Mouse (Mus musculus): Measurements from ENCODE around the gene Rpa2.
"Not testable (repeated sequence)": the region's sequence is repeated elsewhere in the genome, so short reads cannot be mapped to it uniquely, and the experiment has no call there.

Rpa2 gene

DNA sequence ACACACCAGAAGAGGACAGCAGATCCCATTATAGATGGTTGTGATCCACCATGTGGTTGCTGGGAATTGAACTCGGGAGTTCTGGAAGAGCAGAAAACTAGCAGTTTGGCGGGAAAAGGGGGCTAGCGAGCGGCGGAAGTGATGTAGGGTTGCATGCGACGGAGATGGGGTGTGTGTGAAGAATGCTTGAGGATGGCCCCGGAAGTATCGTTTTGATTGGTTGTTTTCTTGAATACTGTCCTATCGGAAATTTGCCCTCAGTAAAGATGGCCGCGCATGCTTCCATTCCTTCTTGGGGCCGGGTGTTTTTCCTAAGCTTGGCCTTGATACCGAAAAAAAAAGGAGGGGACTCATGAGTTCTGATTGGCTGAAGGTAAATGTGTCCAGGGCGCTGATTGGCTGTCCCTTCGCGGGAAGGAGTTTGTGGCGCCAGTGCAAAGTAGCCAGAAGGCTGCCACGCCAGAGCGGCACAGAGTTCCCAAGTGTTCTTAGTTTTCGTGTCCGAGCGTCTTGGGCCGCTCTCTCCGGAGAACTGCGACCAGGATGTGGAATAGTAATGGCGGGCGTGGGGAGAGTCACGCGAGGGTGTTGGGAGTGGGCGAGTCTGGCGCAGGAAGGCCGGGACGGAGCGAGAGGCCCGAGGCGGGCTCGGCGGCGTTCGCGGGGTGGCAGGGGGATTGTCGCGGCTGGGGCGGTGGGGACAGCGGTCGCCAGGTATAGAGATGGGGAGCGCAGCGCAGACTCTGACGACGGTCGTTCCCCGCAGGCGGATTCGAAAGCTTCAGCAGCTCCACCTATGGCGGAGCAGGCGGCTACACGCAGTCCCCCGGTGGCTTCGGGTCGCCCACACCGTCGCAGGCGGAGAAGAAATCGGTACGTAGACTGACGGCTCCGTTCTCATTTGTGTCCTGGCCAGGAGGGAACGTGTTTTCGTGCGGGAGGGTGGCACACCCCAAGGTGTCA, at the start of gene Rpa2:
Gene Rpa2, plus strand, starts transcription at position 419 of the 963 bp plus-strand sequence.
- peak; percentile 99 for DNase-seq

DNA sequence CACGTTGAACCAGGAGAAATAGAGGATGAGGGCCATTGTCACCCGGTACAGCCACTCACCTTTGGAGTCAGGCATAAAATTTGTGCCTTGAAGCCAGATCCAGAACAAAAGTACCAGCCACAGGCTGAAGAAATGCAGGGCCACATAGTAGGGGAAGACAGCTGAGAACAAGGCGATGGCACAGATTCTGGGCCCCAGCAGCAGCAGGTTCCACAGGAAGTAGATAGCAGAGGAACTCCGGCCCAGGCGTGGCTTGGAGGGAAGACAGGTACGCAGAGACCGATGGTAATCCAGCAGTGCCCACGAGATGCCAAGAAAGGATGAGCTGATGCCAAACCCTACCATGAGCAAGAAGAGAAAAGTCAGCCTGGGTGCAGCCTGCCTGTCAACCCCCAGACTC, 39.9 kb upstream of the Rpa2 start:
- no peak for DNase-seq

DNA sequence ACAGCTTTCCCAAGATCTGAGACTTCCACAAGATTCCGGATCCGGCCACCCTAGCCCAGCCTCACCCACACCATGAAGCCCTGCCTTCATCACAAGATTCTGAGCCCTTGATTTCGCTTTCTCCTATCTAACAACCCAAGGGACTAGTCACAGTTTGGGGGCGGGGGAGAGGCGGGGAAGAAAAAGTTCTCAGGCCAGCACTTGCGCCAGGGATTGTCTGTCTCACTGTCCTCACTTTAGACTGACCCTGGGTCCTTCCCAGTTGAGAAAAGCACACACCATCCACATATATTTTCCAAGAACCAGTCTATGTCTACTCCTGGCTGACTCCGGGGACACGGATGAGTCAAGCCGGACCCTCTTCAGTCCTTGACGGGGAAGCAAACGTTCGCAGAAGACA, 36.5 kb upstream of the Rpa2 start:
- DNase-seq = no peak

DNA sequence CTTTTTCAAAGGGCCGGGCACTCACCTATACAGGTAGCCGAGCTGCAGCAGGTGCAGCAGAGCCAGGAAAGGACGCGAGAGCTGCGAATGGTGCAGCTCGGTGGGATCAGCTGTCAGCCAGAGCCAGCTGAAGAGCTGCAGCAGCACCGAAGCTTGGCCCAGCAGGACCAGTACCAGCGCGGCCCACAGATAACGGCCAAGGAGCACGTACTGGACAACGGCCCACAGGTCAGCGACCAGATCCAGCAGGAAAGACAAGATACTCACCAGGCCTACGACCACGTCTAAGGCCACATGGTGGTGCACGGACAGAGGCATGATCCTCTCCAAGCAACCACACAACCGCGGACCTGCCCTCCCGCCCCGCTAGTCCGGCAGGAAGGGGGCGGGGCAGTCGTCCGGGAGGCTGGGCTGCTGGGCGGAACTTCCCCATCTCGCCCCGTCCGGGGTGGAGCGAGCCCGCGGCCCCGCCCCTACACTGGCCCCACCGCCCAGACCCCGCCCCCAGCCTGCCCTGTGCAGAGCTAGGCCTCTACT, 35.9 kb upstream of the Rpa2 start, which contains the start of gene Xkr8:
Gene Xkr8, minus strand, starts transcription at position 399 of the 537 bp plus-strand sequence.
- peak; percentile 81 for DNase-seq

DNA sequence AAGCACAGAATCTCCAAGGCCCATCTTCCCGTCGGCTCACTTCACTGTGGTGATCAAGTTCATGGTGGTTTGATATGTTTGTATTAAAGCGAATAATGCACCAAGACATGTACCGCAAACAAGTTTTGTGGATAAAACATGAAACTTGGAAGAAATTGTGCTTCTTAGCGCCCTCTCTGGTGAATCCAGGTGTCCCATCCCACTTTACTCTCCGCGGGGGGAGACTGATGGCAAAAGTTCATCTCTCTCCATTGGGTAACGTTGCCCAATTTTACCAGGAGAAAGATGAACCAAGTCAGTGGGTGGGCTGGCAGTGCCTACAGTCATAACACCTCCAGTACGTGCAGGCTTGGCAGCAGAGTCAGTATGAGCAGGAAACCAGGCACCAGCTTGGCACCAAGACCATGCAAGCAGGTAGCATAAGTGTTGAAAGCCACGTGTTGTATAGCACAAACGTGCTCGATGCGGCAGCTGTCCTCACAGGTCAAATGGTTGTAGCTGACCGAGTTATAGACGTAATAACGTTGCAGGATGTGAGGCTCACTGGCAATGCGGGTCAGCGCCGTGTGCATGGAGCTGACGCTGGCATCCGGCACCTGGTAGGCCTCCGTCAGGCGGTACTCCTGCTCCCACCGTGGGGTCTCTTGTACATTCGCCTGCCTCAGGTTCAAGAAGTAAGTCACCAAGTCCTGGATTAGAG, 34.9 kb upstream of the Rpa2 start:
- no peak for DNase-seq

DNA sequence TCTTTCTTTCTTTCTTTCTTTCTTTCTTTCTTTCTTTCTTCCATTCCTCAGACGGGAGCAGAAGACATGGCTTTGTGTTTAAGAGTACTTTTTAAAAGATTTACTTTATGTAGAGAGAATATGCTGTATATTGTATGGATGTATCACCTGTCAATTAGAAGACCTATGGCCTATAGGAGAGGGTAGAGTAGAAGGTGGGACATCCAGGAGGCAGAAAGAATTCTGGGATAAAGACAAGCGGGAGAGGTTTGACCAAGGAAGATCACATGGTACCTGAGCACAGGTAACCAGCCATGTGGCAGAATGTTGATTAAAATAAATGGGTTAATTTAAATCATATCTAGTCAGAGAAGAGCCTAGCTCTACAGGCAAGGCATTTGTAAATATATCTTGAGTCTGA, 33.4 kb upstream of the Rpa2 start:
- DNase-seq = no peak

DNA sequence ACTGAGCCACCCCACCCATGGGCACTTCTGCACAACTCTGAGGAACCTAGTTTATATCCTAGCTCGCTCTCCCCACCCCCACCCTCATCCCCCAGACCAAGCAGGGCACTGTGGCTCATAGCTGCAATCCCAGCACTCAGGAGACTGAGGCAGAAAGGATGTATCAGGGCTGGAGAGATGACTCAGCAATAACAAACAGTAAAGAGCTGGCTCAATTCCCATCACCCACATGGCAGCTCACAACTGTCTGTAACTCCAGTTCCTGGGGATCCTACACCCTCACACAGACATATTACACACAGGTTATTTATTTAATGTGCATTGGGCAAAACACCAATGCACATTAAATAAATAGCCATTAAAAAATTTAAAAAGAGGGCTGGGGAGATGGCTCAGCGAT, 32.7 kb upstream of the Rpa2 start:
- no peak for DNase-seq

DNA sequence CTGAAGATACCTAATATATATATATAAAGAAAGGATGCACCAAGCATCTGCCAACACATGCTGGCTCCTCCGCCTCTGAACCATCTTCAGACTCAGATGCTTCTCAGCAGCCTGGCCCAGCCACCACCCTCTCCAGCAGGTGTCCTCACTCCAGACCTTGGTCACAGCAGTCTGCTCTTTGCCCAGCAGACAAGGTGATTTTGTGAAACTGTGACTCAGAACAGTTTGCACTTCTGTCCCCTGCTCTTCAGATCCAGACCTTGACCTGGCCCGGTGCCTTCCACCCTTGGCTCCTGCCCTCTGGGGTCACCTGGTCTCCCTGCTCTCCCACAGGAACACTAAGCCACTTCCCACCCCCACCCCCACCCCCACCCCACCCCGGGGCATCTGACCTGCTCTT, 32.2 kb upstream of the Rpa2 start:
- DNase-seq = no peak

DNA sequence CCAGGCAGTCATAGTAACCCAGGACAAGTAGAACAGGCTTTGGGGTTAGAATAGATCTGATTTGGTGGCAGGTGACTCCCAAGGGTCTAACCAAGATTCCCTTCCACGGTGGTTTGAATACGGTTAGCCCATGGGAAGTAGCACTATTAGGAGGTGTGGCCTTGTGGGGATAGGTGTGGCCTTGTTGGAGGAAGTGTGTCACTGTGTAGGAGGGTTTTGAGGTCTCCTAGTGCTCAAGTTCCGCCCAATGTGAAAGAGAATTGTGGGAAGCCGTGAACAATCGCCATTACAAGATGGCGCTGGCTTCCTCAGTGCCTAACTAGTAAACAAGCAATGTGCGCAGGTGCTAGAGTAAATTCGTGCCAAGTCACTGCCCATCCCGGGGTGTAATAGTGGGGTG, 31.0 kb upstream of the Rpa2 start:
- DNase-seq = not testable (repeated sequence)

DNA sequence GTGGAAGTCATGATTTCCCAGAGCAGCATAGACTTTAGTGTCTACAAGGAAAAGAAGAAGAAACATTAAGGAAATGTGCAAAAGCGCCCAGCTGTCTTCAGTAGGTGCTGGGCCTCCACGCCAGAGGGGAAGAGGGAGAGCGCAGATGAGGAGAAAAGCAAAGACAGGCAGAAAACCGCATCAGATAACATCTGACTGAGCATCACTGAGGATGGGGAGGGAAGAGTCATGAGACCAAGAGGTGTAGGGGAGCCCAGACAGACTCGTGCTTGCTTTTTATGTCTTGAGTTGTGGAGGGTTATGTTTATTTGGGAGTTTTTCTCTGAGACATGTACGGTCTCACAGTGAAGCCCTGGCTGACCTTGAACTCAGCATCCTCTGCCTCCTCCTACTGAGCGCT, 26.6 kb upstream of the Rpa2 start:
- no peak for DNase-seq

DNA sequence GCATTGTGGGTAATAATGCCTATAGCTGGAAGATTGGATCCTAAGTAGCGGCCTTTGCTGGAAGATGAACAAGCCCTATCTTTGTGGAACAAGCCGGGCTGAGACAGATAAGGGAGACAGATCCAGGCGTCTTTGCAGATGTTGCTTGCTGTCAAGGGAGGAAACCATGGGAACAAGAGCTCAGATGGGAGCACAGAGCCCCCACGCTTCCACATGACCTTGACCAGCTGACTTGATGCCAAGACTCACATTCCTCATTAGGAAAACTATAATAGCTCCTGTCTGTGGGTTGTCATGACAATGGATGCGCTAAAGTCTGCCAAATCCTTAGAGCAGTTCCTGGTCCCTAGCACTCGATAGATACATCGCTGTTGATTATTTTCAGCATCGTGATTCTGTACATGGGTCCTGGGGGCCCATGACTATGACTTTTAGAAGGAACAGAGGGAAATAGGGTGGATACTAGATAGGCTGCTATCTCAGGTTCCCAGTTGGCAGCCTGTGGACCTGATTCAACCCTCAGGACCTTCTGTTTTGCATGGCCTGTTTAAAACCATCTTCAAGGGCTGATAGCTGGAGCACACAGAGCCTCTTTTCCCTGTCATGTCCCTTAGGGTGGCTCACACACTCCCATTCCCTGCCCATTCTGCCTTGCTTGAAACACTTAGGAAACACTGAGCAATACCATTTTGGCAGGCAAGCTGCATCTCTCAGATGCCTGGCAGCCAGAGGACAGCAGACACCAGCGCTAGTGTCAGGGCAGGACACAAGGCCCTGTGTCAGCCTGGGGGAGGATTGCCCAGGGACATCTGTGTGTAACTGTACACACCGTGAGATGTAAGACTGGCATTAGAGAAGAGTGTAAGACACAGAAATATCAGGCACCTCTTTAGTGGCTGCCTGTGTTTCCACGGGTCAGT, 23.9 kb upstream of the Rpa2 start:
- no peak for DNase-seq

DNA sequence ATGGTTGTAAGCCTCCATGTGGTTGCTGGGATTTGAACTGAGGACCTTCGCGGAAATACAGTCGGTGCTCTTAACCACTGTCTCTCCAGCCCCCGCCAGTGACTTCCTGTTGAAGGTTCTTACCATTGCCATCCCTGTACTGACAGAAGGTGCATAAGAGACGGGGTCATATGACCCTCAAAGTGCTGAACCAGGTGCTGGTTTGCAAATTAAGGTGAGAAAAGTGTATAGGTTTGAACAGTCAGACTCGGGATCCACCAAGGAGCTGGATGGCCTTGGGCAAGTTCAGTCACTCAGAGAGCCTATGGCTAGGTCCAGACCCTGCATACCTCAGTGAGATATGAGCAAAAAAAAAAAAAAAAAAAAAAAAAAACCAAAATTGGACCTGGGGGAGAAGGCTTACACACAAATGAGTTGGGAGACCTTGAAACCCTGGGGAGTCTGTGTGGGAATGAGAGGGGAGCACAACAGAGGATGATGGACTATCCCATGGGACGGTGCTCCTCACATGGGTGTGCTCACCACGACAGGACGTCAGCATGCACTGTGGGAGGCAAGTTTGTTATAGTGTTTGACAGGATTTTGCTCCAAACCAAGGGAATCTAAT, 21.1 kb upstream of the Rpa2 start:
- no peak for DNase-seq

DNA sequence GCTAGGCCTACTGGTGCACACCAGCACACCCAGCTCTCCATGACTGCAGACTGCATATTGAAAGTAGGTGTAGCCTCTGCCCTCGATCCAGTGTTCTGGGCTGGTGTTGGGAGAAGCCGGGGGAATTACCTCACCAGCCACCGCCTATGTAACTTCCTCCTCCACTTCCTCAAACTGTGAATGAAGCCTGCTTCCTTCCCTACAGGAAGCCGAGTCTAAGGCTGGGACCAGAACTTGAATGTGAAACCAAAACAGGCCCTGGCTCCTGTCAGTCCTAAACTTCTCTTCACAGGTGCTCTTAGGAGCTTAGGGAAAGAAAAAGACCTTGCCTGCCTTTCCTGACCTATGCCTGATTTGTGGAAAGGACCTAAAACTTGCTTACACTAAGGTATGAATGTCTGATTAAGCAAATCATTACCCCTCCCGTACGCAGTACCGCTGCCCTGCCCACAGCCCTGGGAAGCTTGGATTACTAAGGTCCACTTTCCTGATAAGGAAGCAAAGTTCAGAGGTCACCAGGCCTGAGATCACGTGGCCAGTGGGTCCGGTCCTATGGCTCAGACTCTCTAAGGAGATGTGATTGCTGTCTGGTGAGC, 20.4 kb upstream of the Rpa2 start:
- no peak for DNase-seq

DNA sequence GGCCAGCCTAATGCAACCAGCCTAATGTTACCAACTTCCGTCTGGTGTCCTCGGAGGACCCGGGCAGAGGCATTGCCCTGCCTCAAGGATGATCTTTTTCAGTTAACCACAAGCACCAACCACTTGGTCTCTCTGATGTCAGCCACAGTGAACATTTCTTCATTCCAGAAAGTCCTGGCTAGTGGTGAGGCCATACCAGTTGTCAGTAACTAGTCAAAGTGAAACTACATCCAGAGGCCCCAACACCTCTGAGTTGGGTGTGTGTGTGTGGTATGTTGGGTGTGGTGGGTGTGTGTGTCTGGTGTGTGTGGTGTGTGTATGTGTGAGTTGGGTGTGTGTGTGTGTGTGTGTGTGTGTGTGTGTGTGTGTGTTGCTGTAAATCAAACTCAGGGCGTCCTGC, 19.4 kb upstream of the Rpa2 start:
- DNase-seq = no peak

DNA sequence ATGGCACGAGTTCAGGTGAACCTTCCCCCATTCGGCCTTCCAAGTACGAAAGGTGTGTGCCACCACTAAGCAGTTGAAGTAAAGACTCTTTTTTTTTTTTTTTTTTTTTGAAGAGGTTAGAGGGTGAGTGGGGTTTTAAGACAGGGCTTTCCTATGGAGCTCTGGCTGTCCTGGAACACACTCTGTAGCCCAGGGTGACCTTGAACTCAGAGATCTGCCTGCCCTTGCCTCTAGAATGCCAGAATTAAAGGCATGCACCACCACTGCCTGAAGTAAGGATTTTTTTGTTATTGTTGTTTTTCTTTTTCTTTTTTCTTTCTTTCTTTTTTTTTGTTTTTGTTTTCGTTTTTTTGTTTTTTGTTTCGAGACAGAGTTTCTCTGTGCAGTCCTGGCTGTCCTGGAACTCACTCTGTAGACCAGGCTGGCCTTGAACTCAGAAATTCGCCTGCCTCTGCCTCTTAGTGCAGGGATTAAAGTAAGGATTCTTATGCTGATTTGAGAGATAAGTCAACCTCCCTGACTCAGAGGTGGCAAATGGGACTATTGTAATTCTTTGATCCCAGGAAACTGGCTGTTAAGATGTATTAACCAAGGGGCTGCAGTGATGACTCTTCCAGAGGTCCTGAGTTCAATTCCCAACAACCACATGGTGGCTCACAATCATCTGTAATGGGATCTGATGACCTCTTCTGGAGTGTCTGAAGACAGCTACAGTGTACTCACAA, 18.7 kb upstream of the Rpa2 start:
- no peak for DNase-seq

DNA sequence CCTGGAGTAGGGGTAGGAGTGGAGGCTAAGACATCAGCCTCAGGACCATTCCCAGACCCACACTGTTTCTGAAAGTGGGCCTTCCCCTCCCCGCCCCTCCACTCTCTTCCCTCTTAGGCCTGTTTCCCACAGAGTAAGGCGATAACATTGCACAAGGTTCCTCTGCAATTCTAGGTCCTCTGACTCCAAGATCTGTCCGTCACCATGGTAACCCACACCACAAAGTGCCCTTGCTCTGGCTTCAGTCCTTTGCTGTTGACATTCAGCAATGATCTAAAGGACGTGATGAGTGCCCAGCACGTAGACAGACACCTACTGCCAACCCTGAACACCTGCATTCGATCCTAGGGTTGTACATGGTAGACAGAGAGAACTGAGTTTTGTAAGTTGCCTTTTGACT, 15.1 kb upstream of the Rpa2 start:
- DNase-seq = no peak

DNA sequence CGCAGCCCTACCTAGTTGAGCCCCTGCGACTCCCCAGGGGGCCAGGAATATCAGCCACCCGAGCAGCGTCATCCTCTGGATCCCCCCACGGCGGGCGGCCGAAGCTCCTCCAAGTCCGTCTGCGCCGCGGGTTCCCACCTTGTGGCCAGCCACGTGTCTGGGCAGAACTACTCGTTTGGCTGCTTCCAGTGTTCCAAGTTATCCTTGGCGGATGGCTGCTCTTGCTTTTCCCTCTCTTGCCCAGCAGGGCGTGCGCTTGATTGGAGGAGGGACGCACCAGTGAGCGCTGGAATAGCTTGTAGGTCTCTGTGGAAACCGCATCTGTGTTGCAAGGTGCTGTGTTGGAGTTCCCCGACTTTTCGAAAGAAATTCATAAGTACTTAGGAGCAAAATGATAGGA, 11.2 kb upstream of the Rpa2 start, which contains the start of gene Smpdl3b:
Gene Smpdl3b, minus strand, starts transcription at position 279 of the 400 bp plus-strand sequence.
- peak; percentile 28 for DNase-seq

DNA sequence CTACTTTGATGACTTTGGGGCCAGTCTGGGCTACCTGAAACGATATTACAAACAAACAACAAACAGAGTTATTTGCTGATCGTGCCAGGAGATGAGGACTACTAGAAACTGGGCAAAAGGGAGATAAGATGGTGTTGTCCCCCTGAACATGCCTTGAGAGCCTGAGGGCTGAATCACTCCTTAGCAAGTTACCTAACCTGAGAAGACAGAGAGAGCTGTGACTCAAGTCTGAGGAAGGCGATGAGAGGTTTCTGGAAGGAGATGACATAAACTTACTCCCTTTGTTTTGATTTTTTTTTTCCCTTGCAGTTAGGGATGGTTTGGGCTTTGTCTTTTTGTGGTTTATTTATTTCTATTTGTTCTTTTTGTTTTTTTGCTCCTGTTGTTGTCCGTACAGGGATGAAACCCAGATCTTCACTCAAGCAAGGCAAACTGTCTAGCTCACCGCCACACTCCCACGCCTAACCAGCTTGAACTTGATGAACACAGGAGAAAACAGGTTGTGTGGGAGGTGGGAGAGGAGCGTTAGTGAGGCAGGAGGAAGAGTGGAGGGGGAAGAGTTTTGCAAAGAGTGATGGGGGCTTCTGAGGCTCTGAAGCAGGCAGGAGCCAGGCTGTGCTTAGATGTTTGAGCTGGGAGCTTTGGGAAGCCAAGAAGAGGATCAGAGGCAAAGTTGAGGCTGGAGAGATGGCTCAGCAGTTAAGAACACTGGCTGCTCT, 10.3 kb upstream of the Rpa2 start:
- no peak for DNase-seq

DNA sequence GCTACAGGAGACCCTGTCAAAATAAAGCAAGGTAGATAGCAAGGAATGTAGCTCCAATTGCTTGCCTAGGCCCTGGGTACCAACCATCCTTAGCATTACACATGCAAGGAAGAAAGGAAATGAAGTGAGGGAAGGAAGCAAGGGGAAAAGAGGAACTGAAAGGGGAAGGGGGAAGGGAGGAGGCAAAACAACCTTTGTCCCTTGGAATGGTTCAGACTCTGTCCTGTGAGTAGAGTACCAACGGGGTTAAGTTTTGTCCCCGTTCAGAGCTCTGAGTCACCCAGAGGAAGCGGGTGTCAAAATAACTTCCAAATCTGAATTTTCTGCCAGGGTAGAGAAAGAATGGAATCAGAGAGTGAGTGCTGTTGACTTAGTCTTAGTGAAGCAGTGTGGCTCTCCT, 7.8 kb upstream of the Rpa2 start:
- DNase-seq = no peak

DNA sequence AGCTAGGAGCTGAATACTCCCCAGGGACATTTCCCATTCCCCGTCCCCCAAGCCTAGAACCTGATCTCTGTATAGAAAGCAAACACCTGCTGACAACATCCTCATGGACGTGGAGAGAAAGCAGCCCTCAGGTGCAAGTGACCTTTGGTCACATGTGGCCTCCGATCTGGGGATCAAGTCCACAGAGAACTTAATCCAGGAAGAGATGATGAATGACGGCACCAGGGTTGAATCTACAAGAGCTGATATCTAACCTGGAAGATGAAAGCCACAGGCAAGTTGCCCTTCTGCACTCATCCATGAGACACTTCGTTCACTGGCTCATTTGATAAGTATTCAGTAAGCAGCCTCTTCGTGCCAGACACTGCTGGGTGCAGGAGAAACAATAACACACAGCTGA, 5.5 kb upstream of the Rpa2 start:
- DNase-seq = no peak

All from cerebellum, adult 9-11 months (tissue).